Mouse (Mus musculus): Measurements from ENCODE around the gene Rpf2. TPM values are rescaled to one million over a fixed set of nuclear protein-coding genes. Genes with fewer than 3 reads are reported as not detected.

Gene Rpf2
- polyA plus RNA-seq, 1 experiment, result 5.6 TPM

GRCm38 (mm10) chr10:40281565-40281964 is 34.7 kb upstream of the Rpf2 start:
- H3K27ac ChIP-seq (ENCODE audit: insufficient read depth, low read depth, low read length), result no peak overlapping the region
- WGBS, result 93% methylated on average over 2 of the region's 2 CpGs
- H3K27me3 ChIP-seq (replicated peaks; ENCODE audit: control insufficient read depth, insufficient read depth, low read length), result no peaks in the 10 kb centered on the region
- TF ChIP-seq CTCF (conservative IDR thresholded peaks at IDR 0.05; ENCODE audit: insufficient read depth, insufficient read length, low read depth, low read length), result no peak
- TF ChIP-seq POLR2A (IDR thresholded peaks at IDR 0.05; ENCODE audit: low read depth, low read length), result no peak
- no peak for DNase-seq
- H3K4me1 ChIP-seq (ENCODE audit: control insufficient read depth, insufficient read depth, low read length), result no peaks in the 10 kb centered on the region
- no peak overlapping the region for H3K4me3 ChIP-seq (ENCODE audit: insufficient read depth, low read depth, low read length)
- no peaks in the 10 kb centered on the region; the same call in 1 of the 2 replicates for H3K36me3 ChIP-seq (ENCODE audit: control insufficient read depth, insufficient read depth, low read length)

GRCm38 (mm10) chr10:40278317-40278716 is 31.5 kb upstream of the Rpf2 start:
- no peaks in the 10 kb centered on the region for H3K36me3 ChIP-seq (ENCODE audit: control insufficient read depth, insufficient read depth, low read length)
- no peaks in the 10 kb centered on the region for H3K4me1 ChIP-seq (ENCODE audit: control insufficient read depth, insufficient read depth, low read length)
- DNase-seq, result no peak
- WGBS, result 64% methylated on average over 5 of the region's 5 CpGs
- no peak overlapping the region for H3K4me3 ChIP-seq (ENCODE audit: insufficient read depth, low read depth, low read length)
- TF ChIP-seq POLR2A (IDR thresholded peaks at IDR 0.05; ENCODE audit: low read depth, low read length) (no peak), CTCF (conservative IDR thresholded peaks at IDR 0.05; ENCODE audit: insufficient read depth, insufficient read length, low read depth, low read length) (no peak)
- H3K27ac ChIP-seq (ENCODE audit: insufficient read depth, low read depth, low read length), result no peak overlapping the region
- H3K27me3 ChIP-seq (replicated peaks; ENCODE audit: control insufficient read depth, insufficient read depth, low read length), result no peaks in the 10 kb centered on the region

- TF ChIP-seq POLR2A (IDR thresholded peaks at IDR 0.05; ENCODE audit: low read depth, low read length) (no peak), CTCF (conservative IDR thresholded peaks at IDR 0.05; ENCODE audit: insufficient read depth, insufficient read length, low read depth, low read length) (no peak)
- no peak for DNase-seq
- H3K27ac ChIP-seq (ENCODE audit: insufficient read depth, low read depth, low read length), result no peak overlapping the region
- H3K4me1 ChIP-seq (ENCODE audit: control insufficient read depth, insufficient read depth, low read length), result no peaks in the 10 kb centered on the region
- 70% methylated on average over 7 of the region's 7 CpGs for WGBS
- H3K4me3 ChIP-seq (ENCODE audit: insufficient read depth, low read depth, low read length), result no peak overlapping the region
- H3K27me3 ChIP-seq (replicated peaks; ENCODE audit: control insufficient read depth, insufficient read depth, low read length), result no peaks in the 10 kb centered on the region
- H3K36me3 ChIP-seq (ENCODE audit: control insufficient read depth, insufficient read depth, low read length), result no peaks in the 10 kb centered on the region
Measured at GRCm38 (mm10) chr10:40275991-40276390, 29.2 kb upstream of the Rpf2 start.

GRCm38 (mm10) chr10:40273938-40274337 is 27.1 kb upstream of the Rpf2 start:
- H3K4me3 ChIP-seq (ENCODE audit: insufficient read depth, low read depth, low read length), result no peak overlapping the region
- H3K36me3 ChIP-seq (ENCODE audit: control insufficient read depth, insufficient read depth, low read length), result no peaks in the 10 kb centered on the region
- no peaks in the 10 kb centered on the region for H3K27me3 ChIP-seq (replicated peaks; ENCODE audit: control insufficient read depth, insufficient read depth, low read length)
- no peaks in the 10 kb centered on the region for H3K4me1 ChIP-seq (ENCODE audit: control insufficient read depth, insufficient read depth, low read length)
- WGBS, result 85% methylated on average over 5 of the region's 5 CpGs
- DNase-seq, result no peak
- TF ChIP-seq POLR2A (IDR thresholded peaks at IDR 0.05; ENCODE audit: low read depth, low read length), result no peak
- TF ChIP-seq CTCF (conservative IDR thresholded peaks at IDR 0.05; ENCODE audit: insufficient read depth, insufficient read length, low read depth, low read length), result no peak
- no peak overlapping the region for H3K27ac ChIP-seq (ENCODE audit: insufficient read depth, low read depth, low read length)

- no peak for DNase-seq
- TF ChIP-seq CTCF (conservative IDR thresholded peaks at IDR 0.05; ENCODE audit: insufficient read depth, insufficient read length, low read depth, low read length), result no peak
- no peak for TF ChIP-seq POLR2A (IDR thresholded peaks at IDR 0.05; ENCODE audit: low read depth, low read length)
- H3K27ac ChIP-seq (ENCODE audit: insufficient read depth, low read depth, low read length), result no peak overlapping the region
- no peaks in the 10 kb centered on the region for H3K36me3 ChIP-seq (ENCODE audit: control insufficient read depth, insufficient read depth, low read length)
- H3K4me3 ChIP-seq (ENCODE audit: insufficient read depth, low read depth, low read length), result no peak overlapping the region
- H3K27me3 ChIP-seq (replicated peaks; ENCODE audit: control insufficient read depth, insufficient read depth, low read length), result no peaks in the 10 kb centered on the region
- 92% methylated on average over 3 of the region's 3 CpGs for WGBS
- H3K4me1 ChIP-seq (ENCODE audit: control insufficient read depth, insufficient read depth, low read length), result no peaks in the 10 kb centered on the region
Measured at GRCm38 (mm10) chr10:40271216-40271615, 24.4 kb upstream of the Rpf2 start.

GRCm38 (mm10) chr10:40264920-40265319 is 18.1 kb upstream of the Rpf2 start:
- H3K4me3 ChIP-seq (ENCODE audit: insufficient read depth, low read depth, low read length), result no peak overlapping the region
- H3K27ac ChIP-seq (ENCODE audit: insufficient read depth, low read depth, low read length), result no peak overlapping the region
- H3K4me1 ChIP-seq (ENCODE audit: control insufficient read depth, insufficient read depth, low read length), result peaks cover 2% of the 10 kb centered on the region; the same call in 1 of the 2 replicates
- no peak for DNase-seq
- no peaks in the 10 kb centered on the region for H3K27me3 ChIP-seq (replicated peaks; ENCODE audit: control insufficient read depth, insufficient read depth, low read length)
- 90% methylated on average over 3 of the region's 3 CpGs for WGBS
- no peaks in the 10 kb centered on the region for H3K36me3 ChIP-seq (ENCODE audit: control insufficient read depth, insufficient read depth, low read length)
- no peak for TF ChIP-seq POLR2A (IDR thresholded peaks at IDR 0.05; ENCODE audit: low read depth, low read length)
- TF ChIP-seq CTCF (conservative IDR thresholded peaks at IDR 0.05; ENCODE audit: insufficient read depth, insufficient read length, low read depth, low read length), result no peak

GRCm38 (mm10) chr10:40263691-40264090 is 16.9 kb upstream of the Rpf2 start:
- WGBS, result 61% methylated on average over 4 of the region's 4 CpGs
- DNase-seq, result peak; percentile 85

More at GRCm38 (mm10) chr10:40263691-40264090, 16.9 kb upstream of the Rpf2 start:
- Histone ChIP-seq H3K4me1 (ENCODE audit: control insufficient read depth, insufficient read depth, low read length) (peaks cover 2% of the 10 kb centered on the region), H3K4me3 (ENCODE audit: insufficient read depth, low read depth, low read length) (no peak overlapping the region), H3K27ac (ENCODE audit: insufficient read depth, low read depth, low read length) (peak overlapping the region; percentile 55), H3K27me3 (replicated peaks; ENCODE audit: control insufficient read depth, insufficient read depth, low read length) (no peaks in the 10 kb centered on the region), H3K36me3 (ENCODE audit: control insufficient read depth, insufficient read depth, low read length) (no peaks in the 10 kb centered on the region)
- no peak for TF ChIP-seq POLR2A (IDR thresholded peaks at IDR 0.05; ENCODE audit: low read depth, low read length)
- TF ChIP-seq CTCF (conservative IDR thresholded peaks at IDR 0.05; ENCODE audit: insufficient read depth, insufficient read length, low read depth, low read length), result no peak

Data from kidney, adult 2 months (tissue).